Mouse (Mus musculus) lung, adult 2 months (tissue): ENCODE results near the gene Gipc3.

Experiments
- CTCF ChIP-seq: fragments of 200-500 bp; IDR thresholded peaks from 2 replicates; pipeline ENCODE4 v1.5.1; 2011; ENCODE audit warnings: mild to moderate bottlenecking, low read length, control low read depth; ENCODE audit not compliant: insufficient read depth
- POLR2A ChIP-seq: fragments of 200-500 bp; IDR thresholded peaks from 2 replicates; pipeline ENCODE4 v1.6.1; 2011; ENCODE audit warnings: low read depth, mild to moderate bottlenecking, control low read depth, low read length, borderline replicate concordance; ENCODE audit errors: extremely low read depth

DNA sequence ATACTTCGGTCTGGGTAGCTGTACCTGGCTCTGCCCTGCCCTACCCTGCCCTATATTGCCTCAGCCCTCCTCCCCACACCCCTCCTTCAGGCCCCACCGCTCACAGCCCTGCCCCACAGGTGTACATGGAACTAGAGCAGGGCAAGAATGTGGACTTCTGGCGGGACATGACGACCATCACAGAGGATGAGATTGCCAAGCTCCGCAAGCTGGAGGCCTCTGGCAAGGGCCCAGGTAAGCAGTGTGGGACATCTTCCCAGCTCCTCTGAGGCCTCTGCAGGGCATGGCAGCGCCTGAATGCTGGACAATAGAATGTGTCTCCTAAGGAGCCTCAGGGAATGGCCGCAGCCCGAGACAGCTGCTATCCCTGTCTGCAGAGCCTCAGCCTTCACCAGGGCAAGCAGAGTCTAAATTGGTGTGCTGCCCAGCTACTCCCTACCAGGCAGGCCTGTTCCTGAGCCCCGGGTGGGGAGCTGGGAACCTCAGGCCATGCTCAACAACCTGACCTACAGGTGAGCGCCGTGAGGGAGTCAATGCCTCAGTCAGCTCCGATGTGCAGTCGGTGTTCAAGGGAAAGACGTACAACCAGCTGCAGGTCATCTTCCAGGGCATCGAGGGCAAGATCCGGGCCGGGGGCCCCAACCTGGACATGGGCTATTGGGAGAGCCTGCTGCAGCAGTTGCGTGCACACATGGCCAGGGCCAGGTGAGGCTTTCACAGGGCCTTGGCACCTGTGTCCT is 19.1 kb downstream of the Gipc3 start:
- TF ChIP-seq POLR2A (no peak), CTCF (no peak)
